Mouse (Mus musculus): ENCODE results near the gene Ypel5.

Ypel5 gene

DNA sequence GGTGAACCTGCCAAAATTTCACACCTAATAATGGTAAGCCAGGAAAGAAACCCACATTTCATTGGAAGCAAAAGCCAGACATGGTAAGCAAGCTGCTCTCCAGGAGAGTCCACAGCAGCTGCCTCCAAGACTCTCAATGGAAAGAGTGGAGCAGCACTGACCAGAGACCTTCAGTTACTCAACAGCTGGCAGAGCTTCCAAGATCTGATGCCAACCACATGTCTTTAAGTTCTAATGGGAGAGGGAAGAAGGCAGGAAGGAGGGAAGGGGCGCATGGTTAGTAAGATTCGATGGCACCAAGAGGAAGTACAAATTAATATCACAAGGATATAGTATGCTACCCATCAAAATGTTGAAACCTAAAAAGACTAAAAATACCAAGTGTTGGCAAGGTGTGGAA, 31.9 kb downstream of the Ypel5 start:
- Histone ChIP-seq H3K36me3 (ENCODE audit: control insufficient read depth, insufficient read depth, low read length, poor library complexity, severe bottlenecking) (no peaks in the 10 kb centered on the region), H3K27me3 (ENCODE audit: control insufficient read depth, insufficient read depth, low read length, poor library complexity, severe bottlenecking) (no peaks in the 10 kb centered on the region)

DNA sequence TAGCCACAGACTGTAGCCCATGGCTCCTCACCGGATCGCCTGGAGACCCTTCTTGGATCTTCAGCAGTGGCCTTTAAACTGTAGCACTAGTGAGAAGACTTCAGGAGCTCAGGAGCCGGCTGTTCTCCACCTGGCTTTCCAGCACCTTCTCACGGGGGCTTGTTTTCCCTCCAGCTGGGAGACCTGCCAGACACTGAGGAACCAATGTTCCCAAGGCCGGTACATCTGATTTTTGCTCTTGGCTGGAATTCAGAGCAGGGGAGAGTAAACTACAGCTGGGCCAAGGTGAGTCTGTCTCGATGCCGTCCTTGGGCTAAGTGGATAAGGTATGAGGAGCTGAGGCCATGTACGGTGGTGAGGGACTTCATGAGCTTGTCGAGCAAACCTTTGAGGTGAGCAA, 42.7 kb downstream of the Ypel5 start:
- no peak for DNase-seq (ENCODE audit: low read depth, low spot score)
- H3K36me3 ChIP-seq (ENCODE audit: control insufficient read depth, insufficient read depth, low read length, poor library complexity, severe bottlenecking): no peaks in the 10 kb centered on the region
- H3K27me3 ChIP-seq (ENCODE audit: control insufficient read depth, insufficient read depth, low read length, poor library complexity, severe bottlenecking): no peaks in the 10 kb centered on the region

More for the DNA sequence above, 31.9 kb downstream of the Ypel5 start:
- DNase-seq (ENCODE audit: low read depth, low spot score): no peak

DNA sequence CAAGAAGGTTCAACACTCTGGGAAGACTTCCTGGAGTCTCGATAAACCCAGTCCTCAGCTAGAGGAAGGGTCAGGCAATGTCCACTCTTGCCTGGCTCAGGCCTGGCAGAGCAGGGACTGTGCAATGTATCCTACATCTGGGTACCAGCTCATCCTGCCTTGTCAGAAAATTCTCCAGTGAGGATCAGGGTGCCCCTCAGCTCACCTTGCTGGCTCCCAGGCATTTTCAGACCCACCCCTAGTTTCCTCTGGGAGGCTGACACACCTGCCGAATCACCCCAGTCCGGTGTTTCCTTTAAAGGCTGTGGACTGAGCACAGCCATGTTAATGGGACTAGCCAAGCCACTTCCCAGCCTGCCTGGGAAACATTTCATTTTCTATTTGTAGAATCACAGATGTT, 43.9 kb downstream of the Ypel5 start:
- no peak for DNase-seq (ENCODE audit: low read depth, low spot score)

DNA sequence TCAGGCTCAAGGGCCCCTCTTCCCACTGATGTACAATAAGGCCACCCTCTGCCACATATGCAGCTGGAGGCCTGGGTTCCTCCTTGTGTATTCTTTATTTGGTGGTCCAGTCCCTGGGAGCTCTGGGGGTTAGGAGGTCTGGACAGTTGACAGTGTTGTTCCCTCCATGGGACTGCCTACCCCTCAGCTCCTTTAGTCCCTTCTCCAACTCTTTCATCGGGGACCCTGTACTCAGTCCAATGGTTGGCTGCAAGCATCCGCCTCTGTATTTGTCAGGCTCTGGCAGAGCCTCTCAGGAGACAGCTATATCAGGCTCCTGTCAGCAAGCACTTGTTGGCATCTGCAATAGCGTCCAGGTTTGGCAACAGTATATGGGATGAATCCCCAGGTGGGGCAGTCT, 44.8 kb downstream of the Ypel5 start:
- no peak for DNase-seq (ENCODE audit: low read depth, low spot score)

More for the DNA sequence above, 43.9 kb downstream of the Ypel5 start:
- no peaks in the 10 kb centered on the region for H3K36me3 ChIP-seq (ENCODE audit: control insufficient read depth, insufficient read depth, low read length, poor library complexity, severe bottlenecking)
- no peaks in the 10 kb centered on the region for H3K27me3 ChIP-seq (ENCODE audit: control insufficient read depth, insufficient read depth, low read length, poor library complexity, severe bottlenecking)

DNA sequence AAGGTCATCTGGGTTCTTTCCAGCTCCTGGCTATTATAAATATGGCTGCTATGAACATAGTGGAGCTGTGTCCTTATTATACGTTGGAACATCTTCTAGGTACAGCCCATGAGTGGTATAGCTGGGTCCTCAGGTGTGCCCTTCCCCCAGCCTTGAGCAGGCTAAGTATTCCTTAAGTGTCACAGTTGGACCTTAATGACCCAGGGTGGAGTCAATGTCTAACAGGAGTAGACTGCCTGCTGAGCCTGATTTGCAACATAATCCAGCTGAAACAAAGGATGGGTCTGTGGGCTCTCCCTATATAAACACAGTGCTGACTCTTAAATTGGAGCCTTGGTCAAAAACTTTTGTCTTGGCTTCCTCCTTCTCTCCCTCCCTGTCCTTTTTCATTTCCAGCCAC, 45.6 kb downstream of the Ypel5 start:
- no peak for DNase-seq (ENCODE audit: low read depth, low spot score)
- Histone ChIP-seq H3K27me3 (ENCODE audit: control insufficient read depth, insufficient read depth, low read length, poor library complexity, severe bottlenecking) (no peaks in the 10 kb centered on the region), H3K36me3 (ENCODE audit: control insufficient read depth, insufficient read depth, low read length, poor library complexity, severe bottlenecking) (no peaks in the 10 kb centered on the region)

More for the DNA sequence above, 44.8 kb downstream of the Ypel5 start:
- Histone ChIP-seq H3K27me3 (ENCODE audit: control insufficient read depth, insufficient read depth, low read length, poor library complexity, severe bottlenecking) (no peaks in the 10 kb centered on the region), H3K36me3 (ENCODE audit: control insufficient read depth, insufficient read depth, low read length, poor library complexity, severe bottlenecking) (no peaks in the 10 kb centered on the region)

DNA sequence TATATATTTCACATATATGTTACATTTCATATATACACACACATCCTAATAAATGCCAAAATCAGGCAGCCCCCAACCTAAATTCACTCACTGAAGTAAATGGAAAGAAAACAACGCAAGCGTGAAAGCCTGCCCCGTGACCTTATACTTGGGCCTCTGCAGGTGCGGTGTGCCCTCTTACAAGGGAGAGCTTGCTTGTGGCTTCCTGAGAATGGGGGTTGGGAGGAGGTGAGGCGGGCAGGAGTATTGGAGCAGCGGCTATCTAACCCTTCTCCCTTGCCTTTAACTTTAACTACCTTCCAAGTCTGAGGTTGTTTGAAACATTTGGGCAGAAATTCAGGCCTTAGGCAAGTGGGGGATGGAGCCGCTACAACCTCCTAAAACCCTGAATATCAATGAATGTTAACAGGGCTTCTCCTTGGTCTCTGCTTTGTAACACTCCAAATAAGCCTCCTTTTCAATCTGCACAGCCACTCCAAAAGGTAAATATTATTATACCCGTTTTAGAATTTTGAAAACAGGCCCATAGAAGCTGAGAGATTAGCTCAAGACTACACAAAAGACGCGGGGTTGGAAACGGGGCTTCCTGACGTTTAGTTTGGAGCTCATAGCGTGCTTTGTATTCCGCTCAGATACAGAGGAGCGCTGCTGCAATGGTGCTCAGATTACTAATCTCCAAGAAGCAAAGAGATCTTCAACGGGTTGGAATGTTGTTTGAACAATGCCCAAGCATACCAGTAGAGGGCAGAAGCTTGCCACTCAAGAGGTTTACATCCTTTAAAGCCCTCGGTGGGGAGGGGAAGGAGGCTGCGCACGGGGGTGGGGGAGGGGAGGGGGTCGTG, 53.5 kb downstream of the Ypel5 start:
- no peaks in the 10 kb centered on the region for H3K36me3 ChIP-seq (ENCODE audit: control insufficient read depth, insufficient read depth, low read length, poor library complexity, severe bottlenecking)
- no peaks in the 10 kb centered on the region for H3K27me3 ChIP-seq (ENCODE audit: control insufficient read depth, insufficient read depth, low read length, poor library complexity, severe bottlenecking)
- DNase-seq (ENCODE audit: low read depth, low spot score): peak; percentile 86

DNA sequence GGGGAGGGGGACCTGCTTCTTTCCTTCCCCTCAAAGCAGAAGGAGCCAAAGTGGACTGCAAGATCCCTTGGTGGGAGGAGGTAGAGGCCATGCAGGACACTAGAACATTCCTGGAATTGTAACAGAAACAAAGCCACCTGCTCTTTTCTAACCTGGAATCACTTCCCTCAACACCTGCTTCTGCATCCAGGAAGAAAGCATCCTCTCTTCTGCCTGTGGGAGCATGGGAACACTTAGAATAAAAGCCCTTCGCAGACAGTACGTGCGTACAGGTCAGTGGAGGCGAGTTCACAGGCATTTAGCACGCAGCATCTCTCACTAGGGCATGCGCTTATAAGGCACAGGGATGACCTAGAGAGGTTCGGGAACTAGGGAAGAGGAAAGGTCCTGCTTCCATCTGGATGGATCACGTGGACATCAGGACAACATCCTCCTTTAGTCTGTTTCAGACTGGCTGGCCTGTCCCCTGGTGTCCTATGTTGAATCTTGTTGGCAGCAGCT, 54.2 kb downstream of the Ypel5 start:
- no peak for DNase-seq (ENCODE audit: low read depth, low spot score)
- no peaks in the 10 kb centered on the region for H3K27me3 ChIP-seq (ENCODE audit: control insufficient read depth, insufficient read depth, low read length, poor library complexity, severe bottlenecking)

DNA sequence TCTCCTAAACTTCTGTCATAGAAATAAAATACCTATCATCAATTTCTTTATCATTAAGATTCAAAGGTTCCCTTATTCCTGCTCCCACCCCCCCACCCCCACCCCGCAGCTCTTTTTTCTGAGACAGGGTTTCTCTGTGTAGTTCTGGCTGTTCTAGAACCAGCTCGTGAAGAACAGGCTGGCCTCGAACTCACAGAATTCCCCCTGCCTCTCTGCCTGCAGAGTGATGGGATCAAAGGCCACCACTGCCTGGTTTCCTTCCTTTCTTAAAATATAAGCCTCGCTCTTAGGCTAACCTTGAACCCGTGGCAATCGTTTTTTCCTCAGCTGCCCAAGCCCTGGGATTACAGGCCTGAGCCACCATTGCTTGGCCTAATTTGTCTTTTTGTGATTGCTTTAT, 55.3 kb downstream of the Ypel5 start:
- Histone ChIP-seq H3K27me3 (ENCODE audit: control insufficient read depth, insufficient read depth, low read length, poor library complexity, severe bottlenecking) (no peaks in the 10 kb centered on the region), H3K36me3 (ENCODE audit: control insufficient read depth, insufficient read depth, low read length, poor library complexity, severe bottlenecking) (no peaks in the 10 kb centered on the region)
- DNase-seq (ENCODE audit: low read depth, low spot score): no peak

More for the DNA sequence above, 54.2 kb downstream of the Ypel5 start:
- no peaks in the 10 kb centered on the region for H3K36me3 ChIP-seq (ENCODE audit: control insufficient read depth, insufficient read depth, low read length, poor library complexity, severe bottlenecking)

DNA sequence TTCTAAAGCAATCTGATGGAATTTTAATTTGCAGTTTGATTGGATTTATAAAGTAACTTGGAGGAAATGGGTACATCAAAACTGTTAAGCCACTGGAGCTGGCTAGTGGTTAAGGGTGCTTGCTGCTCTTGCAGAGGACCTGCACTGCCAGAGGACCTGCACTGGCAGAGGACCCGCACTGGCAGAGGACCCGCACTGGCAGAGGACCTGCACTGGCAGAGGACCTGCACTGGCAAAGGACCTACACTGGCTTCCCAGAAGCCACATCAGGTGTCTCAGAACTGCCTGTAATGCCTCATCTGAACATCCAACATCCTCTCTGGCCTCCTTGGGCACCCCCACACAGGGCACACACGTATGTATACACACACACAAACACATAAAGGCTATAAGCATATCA, 59.3 kb downstream of the Ypel5 start:
- no peak for DNase-seq (ENCODE audit: low read depth, low spot score)
- no peaks in the 10 kb centered on the region for H3K36me3 ChIP-seq (ENCODE audit: control insufficient read depth, insufficient read depth, low read length, poor library complexity, severe bottlenecking)
- no peaks in the 10 kb centered on the region for H3K27me3 ChIP-seq (ENCODE audit: control insufficient read depth, insufficient read depth, low read length, poor library complexity, severe bottlenecking)

DNA sequence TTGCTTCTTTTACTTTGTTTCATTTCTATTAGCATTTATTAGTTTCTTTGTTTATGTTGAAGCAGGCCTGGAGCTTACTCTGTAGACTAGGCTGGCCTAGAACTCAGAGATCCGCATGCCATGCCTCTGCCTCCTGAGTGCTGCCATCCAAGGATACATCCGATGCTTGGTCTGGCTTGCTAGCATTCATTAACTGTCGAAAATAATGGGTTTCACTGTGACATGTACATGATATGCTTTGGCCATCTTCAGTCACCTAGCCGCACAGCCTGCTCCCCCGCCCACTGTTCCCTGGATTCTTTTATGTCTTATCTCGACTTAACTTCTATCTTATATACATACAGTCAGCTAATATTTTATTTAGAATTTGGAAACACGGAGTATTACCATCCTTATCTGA, 60.8 kb downstream of the Ypel5 start:
- Histone ChIP-seq H3K36me3 (ENCODE audit: control insufficient read depth, insufficient read depth, low read length, poor library complexity, severe bottlenecking) (no peaks in the 10 kb centered on the region), H3K27me3 (ENCODE audit: control insufficient read depth, insufficient read depth, low read length, poor library complexity, severe bottlenecking) (no peaks in the 10 kb centered on the region)
- DNase-seq (ENCODE audit: low read depth, low spot score): no peak

DNA sequence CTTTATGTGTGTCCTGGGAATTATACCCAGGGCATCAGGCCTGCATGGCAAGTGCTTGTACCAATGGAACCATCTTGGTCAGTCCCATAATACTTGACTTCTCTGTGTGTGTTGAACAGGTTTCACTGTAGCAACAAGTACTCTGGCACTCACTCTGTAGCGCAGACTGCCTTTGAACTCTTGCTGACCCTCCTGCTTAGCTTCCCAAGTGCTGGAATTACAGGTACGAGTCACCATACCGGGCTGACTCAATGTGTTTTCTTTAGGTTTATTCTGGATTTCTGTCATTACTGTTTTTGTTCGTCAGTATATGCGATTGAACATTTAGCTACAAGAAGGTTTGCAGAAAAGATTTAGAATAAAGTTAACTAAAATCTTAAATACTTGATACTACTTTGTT, 61.7 kb downstream of the Ypel5 start:
- no peaks in the 10 kb centered on the region for H3K27me3 ChIP-seq (ENCODE audit: control insufficient read depth, insufficient read depth, low read length, poor library complexity, severe bottlenecking)
- no peak for DNase-seq (ENCODE audit: low read depth, low spot score)
- no peaks in the 10 kb centered on the region for H3K36me3 ChIP-seq (ENCODE audit: control insufficient read depth, insufficient read depth, low read length, poor library complexity, severe bottlenecking)

DNA sequence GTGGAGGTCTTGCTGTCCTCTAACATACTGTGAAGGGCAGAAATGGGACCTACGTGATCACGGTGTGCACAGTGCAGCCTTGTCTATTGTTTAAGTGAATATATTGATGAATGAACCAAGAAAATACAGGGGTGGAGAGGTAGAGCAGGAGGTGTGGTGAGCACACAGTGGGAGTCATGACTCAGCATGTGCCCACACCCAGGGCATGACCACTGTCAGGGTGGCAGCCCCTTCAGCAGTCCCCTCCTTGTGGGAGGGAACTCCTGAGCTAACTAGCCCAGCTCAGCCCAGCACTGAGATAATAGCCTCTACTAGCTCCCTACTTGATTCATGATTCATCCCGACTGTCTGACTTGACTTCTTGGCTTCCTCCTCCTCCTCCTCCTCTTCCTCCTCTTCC, 62.5 kb downstream of the Ypel5 start:
- no peak for DNase-seq (ENCODE audit: low read depth, low spot score)
- Histone ChIP-seq H3K27me3 (ENCODE audit: control insufficient read depth, insufficient read depth, low read length, poor library complexity, severe bottlenecking) (no peaks in the 10 kb centered on the region), H3K36me3 (ENCODE audit: control insufficient read depth, insufficient read depth, low read length, poor library complexity, severe bottlenecking) (no peaks in the 10 kb centered on the region)
